Mouse (Mus musculus) ES-E14 (cell line): ENCODE results near the gene Zfp277. TPM values are rescaled to one million over a fixed set of nuclear protein-coding genes. Genes with fewer than 3 reads are reported as not detected.

Source experiments
- DNase-seq: peaks from one replicate; pipeline ENCODE4 v3.0.0-alpha.2; 2013; ENCODE audit warnings: low read depth, low spot score
- H3K27ac ChIP-seq: 2 replicates; pipeline ENCODE4 v1.5.1; 2012; ENCODE audit warnings: low read depth, mild to moderate bottlenecking, low read length, moderate library complexity, mixed read lengths; ENCODE audit not compliant: poor library complexity, insufficient read depth, severe bottlenecking
- H3K36me3 ChIP-seq: 2 replicates; pipeline ENCODE4 v1.6.1; 2012; ENCODE audit warnings: mild to moderate bottlenecking, low read length, moderate library complexity, mixed read lengths; ENCODE audit not compliant: control insufficient read depth, poor library complexity, insufficient read depth, severe bottlenecking
- H3K4me1 ChIP-seq, 2 experiments: fragments of 150-350 bp in 1 of 2; sonication (generic) in 1 of 2; 2 replicates each; pipeline ENCODE4 v1.6.1; 2012; ENCODE audit warnings: low read length in 2 of 2, mild to moderate bottlenecking in 1 of 2, mixed read lengths in 1 of 2; ENCODE audit not compliant: control insufficient read depth in 2 of 2, insufficient read depth in 2 of 2, poor library complexity in 1 of 2
- H3K4me3 ChIP-seq, 2 experiments: fragments of 150-350 bp in 1 of 2; sonication (generic) in 1 of 2; 2 replicates each; pipeline ENCODE4 v1.5.1; 2012; ENCODE audit warnings: low read length in 2 of 2, low read depth in 1 of 2, mild to moderate bottlenecking in 1 of 2, mixed read lengths in 1 of 2; ENCODE audit not compliant: insufficient read depth in 1 of 2, poor library complexity in 1 of 2, severe bottlenecking in 1 of 2
- H3K9ac ChIP-seq: 2 replicates; pipeline ENCODE4 v1.6.1; 2012; ENCODE audit warnings: low read depth, mild to moderate bottlenecking, low read length, mixed read lengths; ENCODE audit not compliant: poor library complexity, insufficient read depth, severe bottlenecking
- H3K9me3 ChIP-seq: fragments of 150-350 bp; sonication (generic); 2 replicates; pipeline ENCODE4 v1.6.1; 2012; ENCODE audit warnings: low read depth, mild to moderate bottlenecking, low read length; ENCODE audit not compliant: control insufficient read depth, insufficient read depth
- CHD2 ChIP-seq: IDR thresholded peaks from 2 replicates; pipeline ENCODE4 v1.6.1; 2014; ENCODE audit warnings: mild to moderate bottlenecking, low read depth, low read length, inconsistent platforms
- HCFC1 ChIP-seq: IDR thresholded peaks from 2 replicates; pipeline ENCODE4 v1.6.1; 2012; ENCODE audit warnings: low read length, inconsistent platforms, borderline replicate concordance; ENCODE audit not compliant: insufficient read depth
- MAFK ChIP-seq: IDR thresholded peaks from 2 replicates; pipeline ENCODE4 v1.6.1; 2014; ENCODE audit warnings: mild to moderate bottlenecking, low read depth, low read length, inconsistent platforms; ENCODE audit not compliant: insufficient read depth
- ZC3H11A ChIP-seq: IDR thresholded peaks from 2 replicates; pipeline ENCODE4 v1.6.1; 2012; ENCODE audit warnings: low read depth, mild to moderate bottlenecking, inconsistent platforms, low read length, borderline replicate concordance
- ZNF384 ChIP-seq: IDR thresholded peaks from 2 replicates; pipeline ENCODE4 v1.6.1; 2012; ENCODE audit warnings: low read depth, low read length, inconsistent platforms
- in situ Hi-C, 2 experiments: fragments of 600-800 bp; cut with MboI; formaldehyde crosslinking; loops; one replicate each; pipeline ENCODE4 v1.15.1; 2025; ENCODE audit warnings: low sequenced_read_pairs in 2 of 2, inconsistent platforms in 1 of 2; ENCODE audit not compliant: unreplicated experiment in 2 of 2
- total RNA-seq: library from RNA; depleted of rRNA; stranded (reverse); fragments of 300-350 nt; gene quantifications from 2 replicates; pipeline ENCODE4 v1.2.3, GENCODE M21; 2012

Gene Zfp277
- total RNA-seq, 1 experiment = 21.9 TPM

DNA sequence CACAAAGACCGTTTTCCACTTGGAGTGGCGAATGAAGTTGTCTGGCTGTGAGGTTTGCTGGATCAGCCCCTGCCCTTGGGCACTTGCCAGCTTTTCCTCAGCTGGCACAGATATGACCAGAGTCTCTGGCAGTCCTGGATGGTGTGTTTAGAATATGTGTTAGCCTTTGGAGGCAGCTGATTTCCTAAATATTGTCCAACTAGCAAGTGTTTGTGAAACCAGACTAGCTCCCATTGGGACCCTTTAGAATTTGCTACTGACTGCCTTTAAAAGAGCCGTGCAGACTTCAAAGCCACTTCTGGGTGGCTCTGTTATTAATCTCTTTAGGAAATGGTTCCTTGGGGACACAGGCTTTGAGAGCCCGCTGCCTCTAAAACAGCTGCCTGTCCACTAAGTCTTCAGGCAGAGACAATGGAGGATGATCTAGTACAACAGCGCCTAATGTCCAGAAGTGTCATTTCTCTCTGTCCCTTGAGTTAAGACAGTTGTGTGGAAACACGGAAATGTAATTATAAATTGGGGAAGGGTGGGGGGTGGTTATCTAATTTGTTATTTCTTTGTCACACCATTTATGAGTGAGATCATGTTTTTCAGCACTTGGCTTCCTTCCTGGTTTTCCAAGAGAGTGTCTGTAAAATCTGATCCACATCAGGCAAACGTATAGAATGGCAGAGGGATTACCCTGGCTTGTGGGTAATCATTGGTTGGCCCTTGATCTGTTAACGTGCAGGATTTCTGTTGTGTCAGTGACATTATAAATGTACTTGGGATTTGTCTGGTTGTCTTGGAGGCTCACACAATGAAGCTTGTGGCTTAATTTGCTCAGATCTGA lies 32.1 kb upstream of the Zfp277 start:
- DNase-seq = no peak
- H3K9ac ChIP-seq = no peak overlapping the region
- H3K27ac ChIP-seq = no peak overlapping the region
- TF ChIP-seq CHD2 = no peak
- no peak for TF ChIP-seq ZNF384
- TF ChIP-seq ZC3H11A = no peak
- no peak for TF ChIP-seq MAFK
- no peak for TF ChIP-seq HCFC1
- no peak overlapping the region for H3K4me3 ChIP-seq
- H3K4me1 ChIP-seq = no peaks in the 10 kb centered on the region
- H3K36me3 ChIP-seq = no peaks in the 10 kb centered on the region
- in situ Hi-C loops = no loop called here
- H3K9me3 ChIP-seq = no peaks in the 10 kb centered on the region

- no peak overlapping the region for H3K9ac ChIP-seq
- TF ChIP-seq HCFC1 = no peak
- TF ChIP-seq ZNF384 = no peak
- TF ChIP-seq MAFK = no peak
- no peak for TF ChIP-seq ZC3H11A
- no peak for TF ChIP-seq CHD2
- H3K9me3 ChIP-seq = no peaks in the 10 kb centered on the region
- no peaks in the 10 kb centered on the region for H3K4me1 ChIP-seq
- in situ Hi-C loops = no loop called here
- H3K27ac ChIP-seq = no peak overlapping the region
- DNase-seq = no peak
- no peaks in the 10 kb centered on the region for H3K36me3 ChIP-seq
- H3K4me3 ChIP-seq = no peak overlapping the region
These were observed 28.0 kb upstream of the Zfp277 start for GRCm38 (mm10) chr12:40473709-40474108.

DNA sequence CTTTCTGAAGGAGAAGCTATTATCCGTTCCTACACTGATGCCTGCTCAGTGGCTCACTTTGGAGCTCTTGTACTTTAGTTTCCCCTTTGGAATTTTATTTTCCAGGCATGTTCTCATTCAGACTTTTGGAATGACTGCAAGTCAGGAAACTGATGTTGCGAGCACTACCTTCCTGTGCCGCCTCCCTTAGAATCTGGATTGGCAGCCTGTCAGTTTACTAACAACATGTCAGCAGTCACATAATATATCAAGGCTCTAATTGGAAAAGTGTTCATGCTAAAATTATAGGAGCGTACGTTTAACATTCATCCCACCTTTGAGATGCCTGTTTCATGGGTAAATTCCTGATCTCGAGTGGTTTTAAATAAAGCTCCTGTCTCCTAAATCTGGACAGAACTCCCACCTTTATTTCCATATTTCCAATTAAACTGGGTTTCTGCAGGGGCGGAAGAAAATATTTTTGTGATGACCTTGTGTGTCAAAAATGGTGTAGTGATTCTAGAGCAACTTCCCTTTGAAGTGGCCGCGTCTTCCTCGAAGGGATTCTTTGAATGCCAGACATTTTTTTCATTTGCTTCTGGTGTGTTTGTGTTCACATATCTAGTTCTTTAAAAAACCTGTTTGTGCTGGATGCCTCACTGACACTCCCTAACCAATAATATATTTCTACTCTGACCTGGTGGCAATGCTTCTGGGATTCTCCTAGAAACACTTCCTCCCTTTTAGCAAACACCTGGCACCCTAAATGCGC lies 26.1 kb upstream of the Zfp277 start:
- no peaks in the 10 kb centered on the region for H3K9me3 ChIP-seq
- H3K9ac ChIP-seq = no peak overlapping the region
- no peak overlapping the region for H3K27ac ChIP-seq
- H3K4me3 ChIP-seq = no peak overlapping the region
- no peaks in the 10 kb centered on the region for H3K4me1 ChIP-seq
- DNase-seq = no peak
- in situ Hi-C loops = no loop called here
- TF ChIP-seq ZNF384 (no peak), MAFK (no peak)
- no peaks in the 10 kb centered on the region for H3K36me3 ChIP-seq

DNA sequence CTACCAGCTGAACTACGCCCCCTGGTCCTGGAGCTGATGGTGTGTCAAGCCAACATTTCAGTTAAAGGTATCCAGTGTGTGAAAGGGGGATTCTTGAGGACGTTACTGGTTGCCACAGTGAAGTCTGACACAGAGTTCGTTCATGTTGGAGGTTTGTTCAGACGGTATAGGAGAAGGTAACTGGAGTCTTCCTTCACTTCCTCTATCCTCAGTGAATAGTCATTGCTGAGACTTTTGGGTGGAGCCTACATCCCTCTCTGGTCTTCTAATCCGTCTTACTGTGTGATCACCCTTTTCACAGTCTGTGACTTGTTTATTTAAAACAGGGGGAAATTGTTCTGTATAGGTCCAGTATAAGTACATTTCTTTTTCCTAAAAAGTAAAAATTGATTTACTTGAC lies 23.3 kb upstream of the Zfp277 start:
- TF ChIP-seq CHD2 = no peak
- no peak for TF ChIP-seq MAFK
- no peak for TF ChIP-seq ZC3H11A
- TF ChIP-seq HCFC1 = no peak
- no peak for TF ChIP-seq ZNF384
- no peak for DNase-seq
- no peak overlapping the region for H3K27ac ChIP-seq
- H3K9me3 ChIP-seq = no peaks in the 10 kb centered on the region
- no peak overlapping the region for H3K9ac ChIP-seq
- in situ Hi-C loops = no loop called here
- no peak overlapping the region for H3K4me3 ChIP-seq
- H3K36me3 ChIP-seq = no peaks in the 10 kb centered on the region
- no peaks in the 10 kb centered on the region for H3K4me1 ChIP-seq
